Mouse (Mus musculus) lung, adult 2 months (tissue): ENCODE results near the gene Myo1b. TPM values are rescaled to one million over a fixed set of nuclear protein-coding genes. Genes with fewer than 3 reads are reported as not detected.

Experiments used
- DNase-seq: peaks from one replicate; pipeline ENCODE4 v3.0.0; 2022
- H3K4me1 ChIP-seq: fragments of 200-500 bp; 2 replicates; pipeline ENCODE4 v1.6.1; 2011; ENCODE audit warnings: low read length; ENCODE audit not compliant: control insufficient read depth, insufficient read depth
- H3K4me3 ChIP-seq: fragments of 200-500 bp; replicated peaks from 2 replicates; pipeline ENCODE3; 2011; ENCODE audit warnings: low read depth, mild to moderate bottlenecking, control low read depth, low read length; ENCODE audit errors: extremely low read depth
- CTCF ChIP-seq: fragments of 200-500 bp; IDR thresholded peaks from 2 replicates; pipeline ENCODE4 v1.5.1; 2011; ENCODE audit warnings: mild to moderate bottlenecking, low read length, control low read depth; ENCODE audit not compliant: insufficient read depth
- POLR2A ChIP-seq: fragments of 200-500 bp; IDR thresholded peaks from 2 replicates; pipeline ENCODE4 v1.6.1; 2011; ENCODE audit warnings: low read depth, mild to moderate bottlenecking, control low read depth, low read length, borderline replicate concordance; ENCODE audit errors: extremely low read depth
- WGBS: fragments of 180-500 bp; shearing (Covaris S2); methylation state at CpG from one replicate; pipeline ENCODE4 v1.1.7; 2018; 5-methylcytosine and 5-hydroxymethylcytosine counted together
- polyA plus RNA-seq: library from polyadenylated mRNA; depleted of rRNA; stranded (reverse); fragments of >200 nt; gene quantifications from 2 replicates; pipeline ENCODE4 v1.2.3, GENCODE M21; 2012

Gene Myo1b
- polyA plus RNA-seq, 1 experiment = 54.1 TPM

DNA sequence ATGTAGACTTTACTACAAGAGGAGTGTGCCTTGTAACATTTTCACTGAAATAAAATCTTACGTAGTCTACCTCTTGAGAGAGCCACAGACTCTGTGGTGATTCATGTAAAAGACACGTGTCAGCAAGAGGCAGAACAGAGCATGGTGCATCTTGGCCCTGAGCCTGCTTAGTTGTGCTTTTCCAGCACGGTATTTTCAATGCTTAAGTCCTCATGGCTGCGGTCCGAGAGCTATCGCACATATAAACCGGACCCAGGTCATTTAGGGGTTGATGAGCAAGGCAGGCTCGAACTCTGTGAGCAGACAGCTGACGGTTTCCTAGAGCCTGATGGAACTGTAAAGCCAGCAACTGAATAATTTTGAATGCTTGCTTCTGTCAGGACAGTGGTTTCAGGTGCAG lies 86.5 kb downstream of the Myo1b start:
- DNase-seq = no peak
- H3K4me1 ChIP-seq = no peaks in the 10 kb centered on the region
- H3K4me3 ChIP-seq = no peak overlapping the region
- TF ChIP-seq CTCF (no peak), POLR2A (no peak)
- WGBS = 70% methylated on average over 9 of the region's 9 CpGs

DNA sequence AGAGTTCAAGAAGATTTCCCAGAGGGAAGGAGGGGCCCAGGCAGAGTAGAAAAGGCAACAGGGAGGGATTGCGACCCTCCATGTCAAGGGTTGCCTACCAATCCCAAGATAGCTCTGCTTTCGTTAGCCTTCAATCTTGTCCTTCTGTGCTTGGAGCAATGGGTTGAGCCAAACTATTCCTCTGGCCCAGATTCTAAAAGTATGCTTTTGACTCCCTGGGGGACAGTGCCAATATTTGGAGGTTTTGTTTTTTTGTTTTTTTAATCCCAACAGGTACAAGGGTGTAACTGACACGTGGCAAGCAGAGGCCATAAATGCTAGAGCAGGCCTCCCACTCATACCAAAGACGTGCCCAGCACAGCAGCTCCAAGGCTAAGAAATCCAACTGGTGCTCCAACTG lies 93.3 kb downstream of the Myo1b start:
- WGBS = 61% methylated on average over 4 of the region's 4 CpGs
- TF ChIP-seq POLR2A = no peak
- TF ChIP-seq CTCF = no peak

DNA sequence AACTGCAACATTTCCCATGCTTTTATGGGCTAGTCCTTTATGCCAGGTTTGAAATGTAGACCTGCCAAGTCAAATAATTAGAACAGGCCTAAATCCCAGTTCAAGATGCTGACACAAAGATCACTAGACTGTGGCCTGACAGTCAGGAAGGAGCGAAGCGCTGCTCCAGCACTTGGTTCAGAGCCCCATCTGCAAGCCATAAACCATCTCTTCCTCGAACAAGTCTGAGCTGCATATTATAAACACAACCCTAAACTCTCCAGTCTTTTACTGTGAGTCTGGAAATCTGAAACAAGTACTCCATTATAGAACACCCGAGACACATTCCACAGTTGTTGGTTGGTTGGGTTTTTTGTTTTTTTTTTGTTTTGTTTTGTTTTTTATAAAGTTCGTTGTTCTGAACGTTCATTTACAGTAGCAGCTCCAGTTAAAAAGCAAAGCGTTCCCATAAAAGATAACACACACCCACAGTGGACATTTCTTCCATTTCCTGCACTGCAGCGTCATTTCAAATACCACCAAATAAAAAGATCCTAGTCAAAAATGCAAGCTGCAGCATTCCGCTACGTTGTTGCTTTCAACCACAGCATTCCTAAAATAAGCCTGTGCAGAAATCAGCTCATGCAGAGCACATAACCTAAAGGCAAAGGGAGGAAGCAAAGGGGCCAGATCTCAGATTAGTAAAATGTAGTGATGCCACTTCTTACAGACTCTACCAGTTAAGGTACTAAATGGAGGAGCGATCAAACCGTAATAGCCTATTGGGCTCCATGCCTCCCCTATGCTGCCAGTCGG lies 94.0 kb downstream of the Myo1b start:
- TF ChIP-seq CTCF = no peak
- no peak for TF ChIP-seq POLR2A
- WGBS = 63% methylated on average over 13 of the region's 13 CpGs
- no peak for DNase-seq
- H3K4me3 ChIP-seq = no peak overlapping the region
- H3K4me1 ChIP-seq = peaks cover 6% of the 10 kb centered on the region

More for the DNA sequence above, 93.3 kb downstream of the Myo1b start:
- Histone ChIP-seq H3K4me3 (no peak overlapping the region), H3K4me1 (peaks cover 6% of the 10 kb centered on the region)
- no peak for DNase-seq

DNA sequence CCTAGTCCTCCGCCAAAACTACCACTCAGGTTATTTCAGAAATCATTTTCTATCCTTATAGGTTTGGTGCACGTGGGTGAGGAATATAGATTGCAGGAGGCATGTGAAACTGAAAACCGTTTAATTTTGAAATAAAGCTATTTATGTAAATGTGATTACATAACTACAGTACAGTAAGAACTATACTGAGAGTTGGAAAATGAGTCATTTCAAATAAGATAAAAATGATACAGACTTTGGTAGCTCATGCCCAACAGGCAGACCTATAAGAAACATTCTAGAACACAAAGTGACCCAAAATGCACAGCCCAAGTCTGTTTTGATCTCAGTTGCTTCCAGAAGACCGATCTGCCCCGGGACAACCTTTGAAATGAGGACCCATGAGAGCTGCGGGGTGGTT lies 95.4 kb downstream of the Myo1b start:
- no peak for TF ChIP-seq POLR2A
- TF ChIP-seq CTCF = no peak
- no peak overlapping the region for H3K4me3 ChIP-seq
- H3K4me1 ChIP-seq = peaks cover 8% of the 10 kb centered on the region
- WGBS = 71% methylated on average over 6 of the region's 6 CpGs
- DNase-seq = no peak

DNA sequence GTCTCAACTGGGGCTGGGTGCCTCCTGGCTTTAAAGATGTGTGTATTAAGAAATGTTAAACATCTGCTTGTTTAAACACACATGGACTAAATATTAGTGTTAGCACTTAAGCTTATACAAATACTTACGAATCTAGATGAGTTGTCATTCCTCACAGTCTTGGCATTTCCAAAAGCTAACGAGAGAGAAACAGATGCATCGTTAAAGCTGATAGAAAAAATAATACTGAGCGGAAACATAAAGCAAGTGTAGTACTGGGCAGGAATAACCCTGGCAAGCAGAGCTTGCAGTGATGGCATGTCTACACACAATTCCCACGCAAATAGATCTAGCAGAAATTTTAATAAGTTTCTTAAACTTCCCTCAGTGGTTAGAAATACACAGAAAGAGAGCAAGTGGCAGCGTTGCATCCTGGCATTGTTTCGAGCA lies 95.8 kb downstream of the Myo1b start:
- TF ChIP-seq CTCF = no peak
- no peak for TF ChIP-seq POLR2A
- H3K4me3 ChIP-seq = no peak overlapping the region
- H3K4me1 ChIP-seq = peaks cover 8% of the 10 kb centered on the region
- DNase-seq = no peak
- 27% methylated on average over 7 of the region's 7 CpGs for WGBS

DNA sequence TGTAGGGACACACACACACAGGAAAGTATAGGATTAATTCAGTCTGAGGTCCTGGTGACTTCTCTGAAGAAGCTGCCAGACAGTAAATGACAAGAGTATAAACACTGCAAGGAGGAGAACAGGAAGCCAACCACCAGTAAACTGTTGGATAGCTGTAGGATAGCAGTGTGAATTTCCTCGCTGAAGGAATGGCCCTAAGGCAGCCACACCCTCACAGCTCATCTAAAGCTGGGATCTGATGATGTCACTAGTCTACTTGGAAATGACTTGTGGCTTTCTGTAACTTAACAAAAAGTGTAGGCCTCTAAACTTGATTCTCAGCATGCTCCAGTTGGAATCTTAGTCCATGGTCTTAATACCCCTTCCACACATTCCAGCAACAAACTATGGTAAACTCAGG lies 100.2 kb downstream of the Myo1b start:
- no peak for TF ChIP-seq CTCF
- TF ChIP-seq POLR2A = no peak
- 57% methylated on average over 1 of the region's 1 CpGs for whole genome bisulfite sequencing
- no peak for DNase-seq
- H3K4me1 ChIP-seq = peaks cover 5% of the 10 kb centered on the region
- H3K4me3 ChIP-seq = no peak overlapping the region

DNA sequence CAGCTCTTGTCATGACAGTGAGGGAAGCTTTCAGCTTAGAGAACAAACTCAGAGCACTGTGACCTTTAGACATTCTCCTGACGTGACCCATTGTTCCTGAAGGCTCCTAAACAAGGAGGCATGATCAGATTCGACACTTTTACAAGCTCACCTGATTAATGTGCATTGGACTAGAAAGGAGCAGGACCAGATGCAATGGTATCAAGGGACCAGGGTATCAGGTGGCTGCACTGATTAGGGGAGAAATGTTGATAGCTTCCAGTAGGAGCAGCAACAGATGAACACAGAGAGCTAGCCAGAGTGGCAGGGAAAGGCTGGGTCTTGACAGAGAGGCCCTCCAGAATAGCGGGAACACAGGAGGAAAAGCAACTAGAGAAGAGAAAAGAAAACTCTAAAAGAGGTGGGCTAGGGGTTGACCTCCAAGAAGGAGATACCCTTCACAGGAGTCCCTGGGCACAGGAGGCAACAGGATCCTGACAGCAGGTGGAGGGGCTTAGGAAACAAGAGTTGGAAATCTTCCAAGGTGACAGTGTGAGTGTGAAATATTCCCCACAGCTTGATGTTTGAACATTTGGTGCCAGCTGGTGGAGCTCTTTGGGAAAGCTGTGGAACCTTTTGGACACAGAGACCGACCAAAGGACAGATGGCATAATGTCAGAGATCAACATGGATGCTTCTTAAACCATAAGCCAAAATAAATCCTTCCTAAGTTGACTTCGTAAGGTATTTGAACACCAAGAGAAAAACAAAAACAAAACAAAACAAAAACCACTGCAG lies 100.8 kb downstream of the Myo1b start:
- TF ChIP-seq CTCF (no peak), POLR2A (no peak)
- no peak overlapping the region for H3K4me3 ChIP-seq
- H3K4me1 ChIP-seq = peaks cover 5% of the 10 kb centered on the region
- DNase-seq = no peak
- 76% methylated on average over 5 of the region's 5 CpGs for WGBS

DNA sequence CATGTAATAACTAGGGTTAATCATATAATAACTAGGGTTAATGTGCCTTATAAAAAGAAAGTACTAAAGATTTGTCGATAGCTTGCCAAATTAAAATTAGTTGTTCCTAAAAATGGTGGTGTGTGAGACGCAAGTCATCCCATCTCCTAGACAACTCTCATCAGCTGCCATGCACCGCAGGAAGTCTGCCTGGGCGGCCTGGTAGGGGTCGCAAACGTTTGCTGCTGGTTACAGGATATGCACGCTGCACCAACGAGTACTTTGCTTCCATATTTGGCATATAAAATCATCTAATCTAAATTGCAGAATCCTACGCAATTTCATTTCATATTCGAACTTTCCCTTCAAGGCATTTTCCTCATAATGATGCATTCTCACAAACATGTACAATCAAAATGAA lies 107.0 kb downstream of the Myo1b start:
- WGBS = 68% methylated on average over 10 of the region's 10 CpGs
- no peak overlapping the region for H3K4me3 ChIP-seq
- no peak for DNase-seq
- no peaks in the 10 kb centered on the region; the same call in 1 of the 2 replicates for H3K4me1 ChIP-seq
- no peak for TF ChIP-seq POLR2A
- no peak for TF ChIP-seq CTCF

DNA sequence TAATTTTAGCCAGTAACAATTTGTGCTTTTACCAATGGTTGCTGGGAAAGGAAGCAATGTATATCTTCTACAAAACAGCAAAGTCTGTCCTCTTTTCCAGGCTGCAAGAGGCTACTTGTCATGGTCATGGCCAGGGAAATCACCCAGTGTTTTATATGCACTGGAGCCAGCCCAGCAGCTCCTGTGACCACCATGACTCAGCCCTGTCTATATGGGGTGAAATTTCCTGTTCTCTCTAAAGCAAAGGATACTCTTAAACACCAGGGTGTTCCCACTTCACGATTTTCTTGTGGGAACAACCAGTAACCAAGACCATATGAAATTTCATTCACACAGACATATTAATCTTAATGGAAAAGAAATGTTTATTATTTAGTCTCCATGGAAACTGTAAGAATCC lies 107.6 kb downstream of the Myo1b start:
- TF ChIP-seq POLR2A = no peak
- TF ChIP-seq CTCF = no peak
- no peak for DNase-seq
- WGBS = 42% methylated on average over 1 of the region's 1 CpGs
- no peak overlapping the region for H3K4me3 ChIP-seq
- H3K4me1 ChIP-seq = no peaks in the 10 kb centered on the region; the same call in 1 of the 2 replicates
